Mouse (Mus musculus): Measurements from ENCODE around the gene Cacna2d3. TPM values are rescaled to one million over a fixed set of nuclear protein-coding genes. Genes with fewer than 3 reads are reported as not detected.

Gene Cacna2d3
- polyA plus RNA-seq, 1 experiment from 2014 or later: 36.5 TPM

DNA sequence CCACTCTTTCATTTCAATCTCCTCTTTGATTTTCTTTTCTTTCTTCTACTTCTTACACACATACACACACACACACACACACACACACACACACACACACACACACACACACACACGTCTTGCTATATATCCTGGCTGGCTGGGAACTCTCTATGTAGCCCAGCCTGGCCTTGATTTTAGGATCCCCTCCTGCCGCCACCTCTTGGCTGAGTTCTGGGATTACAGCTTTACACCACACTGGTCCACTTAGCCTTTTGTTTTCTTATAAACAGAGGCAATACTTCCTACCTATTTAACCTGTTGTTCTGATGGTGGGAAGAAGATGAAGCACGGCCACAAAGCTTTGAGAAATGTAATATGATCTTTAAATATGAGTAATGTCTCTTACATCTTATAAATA, 741.2 kb downstream of the Cacna2d3 start:
- no peak for ATAC-seq (ENCODE audit: low FRiP score)
- no peaks in the 10 kb centered on the region for H3K9me3 ChIP-seq (replicated peaks)
- H3K27ac ChIP-seq: no peak overlapping the region
- 0 out of 2 replicates have a peak, but pooled peaks cover 5% of the 10 kb centered on the region for H3K4me1 ChIP-seq
- H3K4me3 ChIP-seq: no peak overlapping the region
- no peaks in the 10 kb centered on the region for H3K27me3 ChIP-seq
- 32% methylated on average over 3 of the region's 3 CpGs for WGBS
- H3K4me2 ChIP-seq (replicated peaks): no peak overlapping the region
- H3K36me3 ChIP-seq: no peaks in the 10 kb centered on the region
- H3K9ac ChIP-seq: no peak overlapping the region

DNA sequence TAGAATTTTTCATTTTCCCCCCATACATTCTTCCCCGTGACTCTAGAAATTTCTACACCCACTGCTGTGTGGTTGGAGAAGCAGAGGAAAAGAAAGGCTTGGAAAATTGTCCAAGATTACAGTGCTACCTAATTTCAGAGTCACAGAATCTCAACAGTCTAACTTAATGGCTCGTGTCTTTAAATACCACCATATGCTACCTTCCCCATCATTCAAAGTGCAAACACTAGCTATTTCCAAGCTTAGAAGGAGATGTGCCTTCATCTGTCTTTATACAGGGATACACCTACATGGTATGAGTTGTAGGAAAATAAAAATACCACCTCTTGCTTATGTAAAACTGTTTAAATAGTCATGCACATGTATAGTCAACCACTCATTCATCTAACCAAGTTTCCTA, 742.4 kb downstream of the Cacna2d3 start:
- Histone ChIP-seq H3K27ac (no peak overlapping the region), H3K4me2 (replicated peaks) (no peak overlapping the region), H3K36me3 (no peaks in the 10 kb centered on the region), H3K4me1 (0 out of 2 replicates have a peak, but pooled peaks cover 5% of the 10 kb centered on the region), H3K9ac (no peak overlapping the region), H3K4me3 (no peak overlapping the region), H3K27me3 (no peaks in the 10 kb centered on the region), H3K9me3 (replicated peaks) (no peaks in the 10 kb centered on the region)
- 95% methylated on average over 2 of the region's 2 CpGs for WGBS
- no peak for ATAC-seq (ENCODE audit: low FRiP score)

DNA sequence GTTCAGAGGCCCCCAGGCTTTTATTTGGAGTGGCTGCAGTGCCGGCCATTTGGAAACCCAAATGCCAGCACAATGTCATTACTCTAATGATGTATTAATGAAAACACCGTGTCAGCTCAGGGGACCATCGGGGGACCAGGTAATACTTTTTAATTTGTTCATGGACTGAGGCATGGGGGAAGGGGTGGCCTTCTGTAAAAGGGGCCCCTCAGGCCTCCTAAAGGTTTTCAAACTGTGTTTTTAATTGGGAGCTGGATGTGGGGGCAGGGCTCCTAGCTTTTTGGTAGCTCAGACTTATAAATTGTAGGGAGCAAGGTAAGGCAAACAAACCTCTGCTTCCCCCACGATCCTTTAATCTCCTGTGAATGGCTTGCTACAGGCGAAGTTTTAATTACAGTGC, 749.0 kb downstream of the Cacna2d3 start:
- ATAC-seq (ENCODE audit: low FRiP score): no peak
- Histone ChIP-seq H3K4me2 (replicated peaks) (no peak overlapping the region), H3K27me3 (peaks cover 3% of the 10 kb centered on the region; the same call in 1 of the 2 replicates), H3K4me1 (no peaks in the 10 kb centered on the region), H3K27ac (no peak overlapping the region), H3K9me3 (replicated peaks) (no peaks in the 10 kb centered on the region), H3K36me3 (no peaks in the 10 kb centered on the region), H3K9ac (no peak overlapping the region), H3K4me3 (no peak overlapping the region)
- WGBS: 50% methylated on average over 5 of the region's 5 CpGs

DNA sequence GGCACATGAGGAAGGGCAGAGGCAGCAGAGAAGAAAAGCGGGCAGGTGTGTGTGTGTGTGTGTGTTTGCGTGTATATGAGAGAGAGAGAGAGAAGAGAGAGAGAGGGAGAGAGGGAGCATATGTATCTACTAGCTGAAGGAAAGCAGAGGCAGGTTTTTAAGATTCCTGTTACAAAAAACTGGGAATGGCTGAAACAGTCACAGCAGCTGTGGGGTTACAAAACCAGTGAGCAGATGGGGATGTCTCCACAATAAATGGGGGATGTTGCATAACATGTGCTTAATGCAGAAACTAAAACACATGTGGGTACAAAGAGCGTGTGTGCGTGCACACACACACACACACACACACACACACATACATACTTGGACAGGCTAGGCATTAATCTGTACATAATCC, 752.4 kb downstream of the Cacna2d3 start:
- 93% methylated on average over 4 of the region's 4 CpGs for WGBS
- no peak for ATAC-seq (ENCODE audit: low FRiP score)
- Histone ChIP-seq H3K9ac (no peak overlapping the region), H3K36me3 (no peaks in the 10 kb centered on the region), H3K4me2 (replicated peaks) (no peak overlapping the region), H3K27me3 (peaks cover 3% of the 10 kb centered on the region; the same call in 1 of the 2 replicates), H3K9me3 (replicated peaks) (no peaks in the 10 kb centered on the region), H3K4me1 (0 out of 2 replicates have a peak, but pooled peaks cover 2% of the 10 kb centered on the region), H3K27ac (no peak overlapping the region), H3K4me3 (no peak overlapping the region)

DNA sequence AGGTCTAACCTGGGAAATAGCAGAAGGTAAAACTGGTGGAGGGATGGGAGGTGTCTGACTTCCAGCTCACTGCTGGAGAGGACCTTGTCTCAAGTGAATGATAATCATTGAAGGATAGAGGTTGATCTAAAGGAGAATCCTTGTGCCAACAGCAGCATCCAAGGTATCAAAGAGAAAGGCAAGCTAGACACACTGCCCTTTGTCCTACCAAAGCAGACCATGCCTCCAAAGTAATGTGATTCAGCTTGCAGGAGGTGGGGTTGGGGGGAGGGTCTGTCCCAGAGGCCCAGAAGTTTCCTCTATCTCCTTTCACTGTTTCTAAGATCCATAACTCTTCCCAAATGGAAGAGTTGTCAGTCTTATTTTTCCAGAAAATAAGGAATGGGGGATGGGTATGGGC, 754.8 kb downstream of the Cacna2d3 start:
- no peak overlapping the region for H3K4me3 ChIP-seq
- ATAC-seq (ENCODE audit: low FRiP score): no peak
- H3K36me3 ChIP-seq: no peaks in the 10 kb centered on the region
- no peak overlapping the region for H3K4me2 ChIP-seq (replicated peaks)
- no peak overlapping the region for H3K9ac ChIP-seq
- H3K9me3 ChIP-seq (replicated peaks): no peaks in the 10 kb centered on the region
- H3K27ac ChIP-seq: no peak overlapping the region
- 0 out of 2 replicates have a peak, but pooled peaks cover 2% of the 10 kb centered on the region for H3K4me1 ChIP-seq
- H3K27me3 ChIP-seq: peaks cover 3% of the 10 kb centered on the region; the same call in 1 of the 2 replicates

DNA sequence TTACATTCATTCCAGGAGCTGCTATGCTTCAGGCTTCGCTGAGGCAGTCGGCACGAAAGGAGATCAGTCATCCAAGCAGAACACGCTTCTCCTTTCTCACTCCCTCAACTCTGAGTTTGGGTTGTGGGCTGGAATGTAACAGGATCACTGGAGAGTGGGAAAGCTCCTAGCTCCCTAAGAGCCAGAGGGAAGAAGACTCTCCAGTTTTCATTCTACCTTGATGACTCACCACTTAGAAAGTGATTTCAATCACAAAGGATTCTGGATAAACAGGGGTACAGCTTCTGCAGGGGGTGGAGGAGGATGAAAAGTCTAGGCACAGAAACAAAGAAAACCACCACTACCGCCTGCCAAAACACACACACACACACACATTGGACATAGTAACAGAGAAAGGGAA, 760.3 kb downstream of the Cacna2d3 start:
- 80% methylated on average over 5 of the region's 5 CpGs for WGBS
- Histone ChIP-seq H3K9ac (no peak overlapping the region), H3K27ac (no peak overlapping the region), H3K4me1 (peaks cover 17% of the 10 kb centered on the region), H3K36me3 (no peaks in the 10 kb centered on the region), H3K4me2 (replicated peaks) (no peak overlapping the region), H3K9me3 (replicated peaks) (no peaks in the 10 kb centered on the region), H3K27me3 (no peaks in the 10 kb centered on the region), H3K4me3 (no peak overlapping the region)
- ATAC-seq (ENCODE audit: low FRiP score): no peak

DNA sequence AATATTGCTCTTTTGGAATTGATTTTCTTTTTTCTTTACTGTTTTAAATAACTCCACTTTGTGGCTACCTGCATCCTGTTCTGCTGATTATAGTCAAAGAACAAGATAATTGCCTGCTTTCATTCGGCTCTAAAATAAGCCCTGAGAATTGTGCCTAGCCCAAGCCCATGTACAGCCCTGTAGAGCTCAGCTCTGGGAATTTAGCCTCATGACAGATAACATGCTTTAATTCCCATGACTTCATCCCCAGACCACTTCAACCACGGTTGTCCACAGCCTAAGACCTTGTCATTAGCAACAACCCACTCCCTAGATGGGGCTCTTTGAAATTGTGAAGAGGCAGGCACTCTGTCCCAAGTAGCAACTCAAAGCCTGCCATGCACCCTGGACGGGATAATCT, 762.6 kb downstream of the Cacna2d3 start:
- ATAC-seq (ENCODE audit: low FRiP score): peak; percentile 81
- 25% methylated on average over 3 of the region's 3 CpGs for WGBS
- Histone ChIP-seq H3K4me3 (no peak overlapping the region), H3K9me3 (replicated peaks) (no peaks in the 10 kb centered on the region), H3K4me1 (peaks cover 27% of the 10 kb centered on the region), H3K9ac (no peak overlapping the region), H3K27ac (peak overlapping the region; percentile 87), H3K4me2 (replicated peaks) (no peak overlapping the region), H3K36me3 (no peaks in the 10 kb centered on the region), H3K27me3 (no peaks in the 10 kb centered on the region)

DNA sequence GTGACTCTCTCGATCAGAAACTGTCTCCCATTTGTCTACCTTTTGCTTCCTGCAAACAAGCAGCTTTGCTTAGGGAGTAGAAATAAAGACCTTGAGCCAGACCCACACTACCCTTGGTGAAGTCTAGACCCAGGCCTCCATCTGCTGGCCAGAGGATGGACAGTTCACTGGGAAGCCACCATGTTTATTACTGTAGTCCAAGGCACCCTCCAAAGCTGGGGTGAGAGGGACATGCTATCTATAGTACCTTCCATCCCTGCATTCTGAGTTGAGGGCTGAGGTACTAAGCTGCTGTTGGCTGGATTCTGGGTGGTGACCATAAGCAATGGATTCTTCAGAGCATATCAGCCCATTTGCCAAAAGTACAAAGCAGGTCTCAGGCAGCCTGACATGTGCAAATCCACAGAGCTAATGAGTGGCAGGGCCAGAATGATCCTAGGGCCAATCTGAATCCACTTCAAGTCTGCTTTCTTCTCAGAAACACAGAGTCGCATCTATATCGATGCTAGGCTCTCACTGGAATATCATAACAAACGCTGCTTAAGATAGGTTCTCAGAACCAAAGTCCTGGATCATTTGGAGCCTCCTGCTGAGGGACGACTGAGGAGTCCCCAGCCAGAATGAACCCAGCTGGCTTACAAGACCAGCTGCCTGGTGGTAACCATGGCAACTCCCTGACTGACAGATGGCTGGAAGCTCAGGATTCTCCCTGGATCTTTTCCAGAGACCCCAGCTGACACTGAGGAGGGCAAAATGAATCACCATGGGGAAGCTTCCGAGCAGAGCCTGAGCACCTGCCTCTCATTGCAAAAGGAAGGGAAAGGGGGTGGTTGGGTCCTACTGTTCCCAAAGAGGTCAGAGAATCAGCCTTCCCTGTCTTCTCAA, 763.3 kb downstream of the Cacna2d3 start:
- peaks cover 27% of the 10 kb centered on the region for H3K4me1 ChIP-seq
- no peaks in the 10 kb centered on the region for H3K27me3 ChIP-seq
- no peaks in the 10 kb centered on the region for H3K9me3 ChIP-seq (replicated peaks)
- no peak overlapping the region; the same call in 1 of the 2 replicates for H3K4me2 ChIP-seq (replicated peaks)
- no peaks in the 10 kb centered on the region for H3K36me3 ChIP-seq
- no peak overlapping the region for H3K4me3 ChIP-seq
- ATAC-seq (ENCODE audit: low FRiP score): peak; percentile 94
- H3K9ac ChIP-seq: no peak overlapping the region
- 15% methylated on average over 6 of the region's 6 CpGs for WGBS
- peak overlapping the region; percentile 87 for H3K27ac ChIP-seq

DNA sequence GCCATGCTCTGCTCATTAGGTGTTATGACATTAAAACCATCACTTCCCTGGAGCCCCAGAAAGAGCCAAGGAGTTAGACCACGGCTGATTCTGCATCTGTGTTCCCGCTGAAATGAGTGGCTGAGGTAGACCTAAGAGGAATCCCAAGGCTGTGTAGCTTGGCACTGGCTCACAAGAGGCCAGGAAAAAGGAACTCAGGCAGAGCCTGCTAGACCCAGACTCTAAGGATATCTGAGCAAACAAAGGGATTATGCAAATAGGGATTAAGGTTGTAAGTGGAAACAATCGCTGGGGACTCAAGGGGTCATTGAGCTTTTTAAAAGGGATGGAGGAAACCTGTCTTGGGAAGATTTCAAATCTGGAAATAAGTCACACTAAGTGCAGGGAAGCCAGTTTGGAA, 766.5 kb downstream of the Cacna2d3 start:
- Histone ChIP-seq H3K27ac (0 out of 2 replicates have a peak overlapping the region, but pooled peaks have one; percentile 17), H3K9ac (no peak overlapping the region), H3K4me2 (replicated peaks) (no peak overlapping the region), H3K9me3 (replicated peaks) (no peaks in the 10 kb centered on the region), H3K36me3 (no peaks in the 10 kb centered on the region), H3K4me1 (peaks cover 27% of the 10 kb centered on the region), H3K4me3 (no peak overlapping the region), H3K27me3 (no peaks in the 10 kb centered on the region)
- 8% methylated on average over 3 of the region's 3 CpGs for WGBS
- no peak for ATAC-seq (ENCODE audit: low FRiP score)

DNA sequence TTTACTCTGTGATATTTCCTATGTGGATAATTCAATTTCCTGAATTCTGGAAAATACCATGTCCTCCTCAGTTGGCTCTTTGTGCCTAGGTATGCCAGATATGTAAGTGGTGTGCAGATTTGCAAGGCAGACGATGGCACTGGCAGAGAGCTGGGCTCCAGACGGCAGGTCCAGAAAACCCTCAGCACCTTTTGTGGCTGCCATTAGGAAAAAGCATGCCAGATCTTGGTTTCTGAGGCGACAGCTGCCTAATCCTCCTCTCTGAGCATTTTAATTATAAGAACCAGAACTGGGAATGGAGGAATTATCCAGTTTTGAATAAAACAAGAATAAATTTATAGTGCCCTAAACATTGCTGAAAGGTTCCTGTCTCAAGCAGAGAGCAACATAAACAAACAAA, 767.1 kb downstream of the Cacna2d3 start:
- Histone ChIP-seq H3K9ac (no peak overlapping the region), H3K36me3 (no peaks in the 10 kb centered on the region), H3K4me2 (replicated peaks) (no peak overlapping the region), H3K9me3 (replicated peaks) (no peaks in the 10 kb centered on the region), H3K4me3 (no peak overlapping the region), H3K27ac (no peak overlapping the region), H3K4me1 (peaks cover 27% of the 10 kb centered on the region), H3K27me3 (no peaks in the 10 kb centered on the region)
- WGBS: 15% methylated on average over 3 of the region's 3 CpGs
- no peak for ATAC-seq (ENCODE audit: low FRiP score)

DNA sequence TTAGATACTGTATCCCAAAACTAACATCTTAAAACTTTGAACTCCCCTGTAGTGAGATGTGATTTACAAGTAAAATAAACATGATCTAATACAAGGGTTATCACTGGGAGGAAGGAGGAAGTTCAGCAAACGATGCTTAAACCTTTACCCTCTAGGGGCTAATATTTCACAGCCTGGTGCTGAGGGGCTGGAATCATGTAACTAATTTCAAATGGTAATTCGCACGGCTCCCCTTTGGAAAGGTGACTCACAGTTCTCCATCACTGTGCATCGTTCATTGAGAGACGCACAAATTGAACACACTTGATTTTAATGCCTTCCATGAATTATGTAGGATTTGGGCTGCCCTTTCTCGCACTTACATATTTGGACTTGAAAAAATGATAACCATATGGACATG, 767.6 kb downstream of the Cacna2d3 start:
- no peak for ATAC-seq (ENCODE audit: low FRiP score)
- Histone ChIP-seq H3K36me3 (no peaks in the 10 kb centered on the region), H3K27me3 (no peaks in the 10 kb centered on the region), H3K9me3 (replicated peaks) (no peaks in the 10 kb centered on the region), H3K9ac (no peak overlapping the region), H3K4me1 (peaks cover 25% of the 10 kb centered on the region), H3K4me2 (replicated peaks) (no peak overlapping the region), H3K27ac (no peak overlapping the region), H3K4me3 (no peak overlapping the region)
- 29% methylated on average over 6 of the region's 6 CpGs for WGBS

DNA sequence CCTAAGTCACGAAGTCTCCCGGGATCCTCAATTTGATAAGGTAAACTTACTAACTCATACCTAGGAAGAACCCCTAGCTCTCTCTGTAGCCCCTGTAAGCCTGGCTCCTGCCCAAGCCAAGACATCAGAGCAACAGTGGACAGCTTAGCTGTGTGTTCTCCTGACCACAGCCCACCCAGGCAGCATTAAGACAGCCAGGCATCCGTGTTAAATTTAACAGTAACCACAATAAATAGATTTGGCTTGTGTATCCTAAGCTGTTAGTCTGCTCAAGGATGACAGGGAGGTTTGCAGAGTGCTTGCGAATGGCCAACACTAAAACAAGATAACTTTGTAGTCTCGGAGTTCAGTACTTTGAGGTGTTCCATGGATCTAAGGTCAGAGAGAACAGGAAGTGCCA, 768.3 kb downstream of the Cacna2d3 start:
- ATAC-seq (ENCODE audit: low FRiP score): no peak
- no peak overlapping the region for H3K4me2 ChIP-seq (replicated peaks)
- no peaks in the 10 kb centered on the region for H3K9me3 ChIP-seq (replicated peaks)
- no peak overlapping the region for H3K27ac ChIP-seq
- H3K27me3 ChIP-seq: no peaks in the 10 kb centered on the region
- no peak overlapping the region for H3K9ac ChIP-seq
- 78% methylated on average over 5 of the region's 5 CpGs for WGBS
- H3K36me3 ChIP-seq: no peaks in the 10 kb centered on the region
- H3K4me1 ChIP-seq: peaks cover 25% of the 10 kb centered on the region
- H3K4me3 ChIP-seq: no peak overlapping the region

DNA sequence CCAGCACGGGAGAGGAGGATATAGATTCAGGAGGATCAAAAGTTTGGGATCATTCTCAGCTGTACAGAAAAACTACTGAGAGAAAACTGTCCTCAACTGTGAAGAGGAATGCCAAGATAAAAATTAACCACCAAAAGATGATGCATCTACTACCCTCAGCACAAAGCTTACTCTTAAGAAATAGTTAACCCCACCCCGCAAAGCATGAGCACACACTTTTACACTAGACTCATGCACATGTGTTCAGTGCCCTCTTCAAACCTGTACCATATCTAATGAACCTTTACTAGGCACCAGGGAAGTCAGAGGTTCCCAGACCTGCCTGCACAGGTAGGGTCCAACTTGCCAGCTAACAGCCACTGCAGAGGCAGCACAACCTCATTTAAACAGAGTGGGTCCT, 771.2 kb downstream of the Cacna2d3 start:
- no peak for ATAC-seq (ENCODE audit: low FRiP score)
- peaks cover 19% of the 10 kb centered on the region for H3K4me1 ChIP-seq
- 89% methylated on average over 2 of the region's 2 CpGs for WGBS

More for the DNA sequence above, 771.2 kb downstream of the Cacna2d3 start:
- no peak overlapping the region for H3K4me2 ChIP-seq (replicated peaks)
- H3K9me3 ChIP-seq (replicated peaks): no peaks in the 10 kb centered on the region
- no peak overlapping the region for H3K4me3 ChIP-seq
- no peaks in the 10 kb centered on the region for H3K36me3 ChIP-seq
- H3K27me3 ChIP-seq: no peaks in the 10 kb centered on the region
- no peak overlapping the region for H3K9ac ChIP-seq
- H3K27ac ChIP-seq: no peak overlapping the region

Data from hindbrain, embryonic 12.5 days (tissue).